Mouse (Mus musculus): ENCODE measurements around the gene Prss50. TPM values are rescaled to one million over a fixed set of nuclear protein-coding genes. Genes with fewer than 3 reads are reported as not detected.
A peak's percentile ranks its signal among the peaks of the same experiment; 100 is the strongest.
"Not testable (repeated sequence)": the region's sequence is repeated elsewhere in the genome, so short reads cannot be mapped to it uniquely, and the experiment has no call there.

Gene Prss50
- polyA plus RNA-seq (2015; fragmentation: Nextera tagmentation; extraction: Ambion mirVana): 16.6 and 21.0 TPM in 2 replicates

DNA sequence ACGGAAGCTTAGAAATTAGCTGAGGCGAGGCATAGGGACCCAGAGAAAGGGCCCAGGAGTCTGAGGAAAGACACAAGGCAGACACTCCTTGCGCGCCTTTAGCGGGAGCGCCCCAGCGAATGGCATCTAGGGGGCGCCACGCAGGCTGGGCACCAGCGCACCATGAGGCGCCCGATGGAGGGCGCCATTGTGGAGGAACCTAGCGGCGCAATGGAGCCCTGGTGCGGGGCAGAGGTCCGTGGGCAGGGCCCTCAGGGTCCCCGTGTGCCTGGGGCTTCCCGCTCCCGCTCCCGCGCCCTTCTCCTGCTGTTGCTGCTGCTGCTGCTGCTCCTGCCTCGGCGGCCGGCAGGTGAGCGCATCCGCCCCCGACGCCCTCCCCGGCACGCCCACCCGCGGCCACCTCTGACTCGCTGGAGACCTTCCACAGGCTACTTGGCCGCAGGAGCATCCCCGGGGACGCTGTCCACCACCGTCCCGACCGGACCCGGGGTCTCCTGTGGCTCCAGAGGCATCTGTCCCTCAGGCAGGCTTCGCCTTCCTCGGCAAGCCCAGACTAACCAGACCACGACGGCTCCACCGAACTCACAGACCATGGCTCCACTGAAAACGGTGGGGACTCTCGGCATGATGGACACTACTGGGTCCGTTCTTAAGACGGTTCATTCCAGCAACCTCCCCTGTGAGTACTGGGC, at the start of gene Prss50:
Gene Prss50 (plus strand): TSS at position 187 of the 692 bp plus-strand sequence.
- H3K36me3 ChIP-seq: no peaks in the 10 kb centered on the region
- peak within 1 kb of the TSS; percentile 86 for H3K4me2 ChIP-seq
- H3K9me3 ChIP-seq (replicated peaks): no peaks in the 10 kb centered on the region
- H3K27ac ChIP-seq: peak within 1 kb of the TSS; percentile 91
- H3K9ac ChIP-seq: peak within 1 kb of the TSS; percentile 69
- H3K27me3 ChIP-seq: peaks cover 5% of the 10 kb centered on the region; the same call in 1 of the 2 replicates
- H3K4me3 ChIP-seq (replicated peaks): peak within 1 kb of the TSS; percentile 67
- peaks cover 49% of the 10 kb centered on the region for H3K4me1 ChIP-seq (replicated peaks)
- ATAC-seq (ENCODE audit: low read depth) (peak; percentile 11; the same call in 1 of the 2 replicates), DNase-seq (peak; percentile 42)
- 9% methylated on average over 50 of the region's 50 CpGs for WGBS (ENCODE audit: insufficient replicate concordance)

DNA sequence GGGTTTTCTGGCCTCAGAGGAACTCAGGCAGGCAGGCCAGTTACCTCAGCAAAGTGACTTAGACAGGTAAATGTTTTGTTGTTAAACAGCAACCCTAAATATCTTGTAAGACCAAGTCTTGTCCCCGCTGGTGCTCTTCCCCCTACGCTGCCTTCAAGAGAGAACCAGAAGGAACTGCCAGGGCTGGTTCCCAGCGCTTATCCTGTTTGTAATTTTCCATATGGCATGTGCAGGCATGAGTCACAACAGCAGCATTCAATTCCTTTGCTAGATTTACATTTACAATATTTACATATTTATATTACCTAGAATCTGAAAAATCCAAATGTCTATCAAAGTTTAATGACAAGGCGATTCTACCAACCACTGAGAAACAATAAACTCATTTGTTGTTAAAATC, 47.7 kb upstream of the Prss50 start:
- Histone ChIP-seq H3K9me3 (replicated peaks) (no peaks in the 10 kb centered on the region), H3K4me3 (replicated peaks) (no peak overlapping the region), H3K27me3 (no peaks in the 10 kb centered on the region), H3K4me1 (replicated peaks) (no peaks in the 10 kb centered on the region), H3K4me2 (no peak overlapping the region), H3K9ac (no peak overlapping the region), H3K36me3 (no peaks in the 10 kb centered on the region), H3K27ac (no peak overlapping the region)
- ATAC-seq (ENCODE audit: low read depth): no peak
- DNase-seq: no peak
- WGBS (ENCODE audit: insufficient replicate concordance): 64% methylated on average over 4 of the region's 4 CpGs

GRCm38 (mm10) chr9:110813789-110814188, 44.0 kb upstream of the Prss50 start, which contains the start of gene Prss44:
TSS of gene Prss44 (plus strand) at chr9:110813994.
- Histone ChIP-seq H3K4me2 (no peak within 1 kb of the TSS), H3K9me3 (replicated peaks) (no peaks in the 10 kb centered on the region), H3K36me3 (no peaks in the 10 kb centered on the region), H3K4me3 (replicated peaks) (no peak within 1 kb of the TSS), H3K27ac (no peak within 1 kb of the TSS), H3K27me3 (peaks cover 5% of the 10 kb centered on the region; the same call in 1 of the 2 replicates), H3K4me1 (replicated peaks) (no peaks in the 10 kb centered on the region), H3K9ac (no peak within 1 kb of the TSS)
- DNase-seq: no peak
- ATAC-seq (ENCODE audit: low read depth): no peak
- 47% methylated on average over 18 of the region's 18 CpGs for WGBS (ENCODE audit: insufficient replicate concordance)

DNA sequence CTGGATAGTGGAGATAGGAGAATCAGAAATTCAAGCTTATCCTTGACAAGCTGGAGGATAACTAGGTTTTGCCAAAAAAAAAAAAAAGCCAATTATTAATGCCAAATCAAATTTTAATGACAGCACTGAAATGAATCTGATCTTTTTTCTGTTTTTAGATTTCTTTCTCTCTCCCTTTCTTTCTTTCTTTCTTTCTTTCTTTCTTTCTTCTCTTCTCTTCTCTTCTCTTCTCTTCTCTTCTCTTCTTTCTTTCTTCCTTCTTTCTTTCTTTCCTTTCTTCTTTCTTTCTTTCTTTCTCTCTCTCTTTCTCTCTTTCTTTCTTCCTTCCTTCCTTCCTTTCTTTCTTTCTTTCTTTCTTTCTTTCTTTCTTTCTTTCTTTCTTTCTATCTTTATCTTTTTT, 37.2 kb upstream of the Prss50 start:
- H3K4me1 ChIP-seq (replicated peaks); H3K27ac ChIP-seq; H3K9ac ChIP-seq; ATAC-seq (ENCODE audit: low read depth); H3K9me3 ChIP-seq (replicated peaks); H3K36me3 ChIP-seq; H3K4me2 ChIP-seq; DNase-seq; H3K4me3 ChIP-seq (replicated peaks): not testable (repeated sequence)
- H3K27me3 ChIP-seq: peaks cover 15% of the 10 kb centered on the region

DNA sequence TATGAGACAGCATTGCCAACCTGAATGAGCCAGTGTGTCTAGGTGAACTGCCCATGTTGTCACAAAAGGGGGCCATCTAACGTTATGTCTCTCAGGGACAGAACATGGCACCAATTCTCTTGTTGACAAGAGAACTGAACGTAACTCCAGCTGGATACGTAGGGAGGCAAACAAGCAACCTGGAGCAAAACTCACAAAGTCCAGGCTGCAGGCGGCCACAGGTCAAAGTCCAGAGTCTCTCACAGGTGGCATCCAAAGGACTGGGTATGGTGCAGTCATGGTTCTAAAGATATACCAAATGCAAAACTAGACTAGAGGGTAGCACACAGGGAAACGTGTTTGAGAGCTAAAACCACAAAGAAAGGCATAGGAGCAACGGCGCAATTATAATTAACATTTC, 36.3 kb upstream of the Prss50 start:
- Histone ChIP-seq H3K9me3 (replicated peaks) (no peaks in the 10 kb centered on the region), H3K27ac (no peak overlapping the region), H3K4me3 (replicated peaks) (no peak overlapping the region), H3K4me2 (no peak overlapping the region), H3K9ac (no peak overlapping the region), H3K4me1 (replicated peaks) (no peaks in the 10 kb centered on the region), H3K36me3 (no peaks in the 10 kb centered on the region), H3K27me3 (peaks cover 15% of the 10 kb centered on the region)
- WGBS (ENCODE audit: insufficient replicate concordance): 64% methylated on average over 7 of the region's 7 CpGs
- DNase-seq (no peak), ATAC-seq (ENCODE audit: low read depth) (no peak)

- no peak overlapping the region for H3K9ac ChIP-seq
- H3K4me3 ChIP-seq (replicated peaks): no peak overlapping the region
- ATAC-seq (ENCODE audit: low read depth) (no peak), DNase-seq (no peak)
- peaks cover 24% of the 10 kb centered on the region for H3K27me3 ChIP-seq
- WGBS (ENCODE audit: insufficient replicate concordance): 56% methylated on average over 4 of the region's 4 CpGs
- no peaks in the 10 kb centered on the region for H3K36me3 ChIP-seq
- H3K27ac ChIP-seq: no peak overlapping the region
- H3K4me2 ChIP-seq: no peak overlapping the region
- no peaks in the 10 kb centered on the region for H3K4me1 ChIP-seq (replicated peaks)
- H3K9me3 ChIP-seq (replicated peaks): no peaks in the 10 kb centered on the region
Observed at GRCm38 (mm10) chr9:110825426-110825825, 32.3 kb upstream of the Prss50 start.

GRCm38 (mm10) chr9:110825832-110826231, 31.9 kb upstream of the Prss50 start:
- H3K4me3 ChIP-seq (replicated peaks): no peak overlapping the region
- DNase-seq: no peak
- peaks cover 24% of the 10 kb centered on the region for H3K27me3 ChIP-seq
- WGBS (ENCODE audit: insufficient replicate concordance): 26% methylated on average over 7 of the region's 7 CpGs
- H3K4me1 ChIP-seq (replicated peaks): no peaks in the 10 kb centered on the region
- no peaks in the 10 kb centered on the region for H3K9me3 ChIP-seq (replicated peaks)
- H3K27ac ChIP-seq: no peak overlapping the region
- H3K9ac ChIP-seq: no peak overlapping the region
- ATAC-seq (ENCODE audit: low read depth): no peak
- H3K4me2 ChIP-seq: no peak overlapping the region
- H3K36me3 ChIP-seq: no peaks in the 10 kb centered on the region

GRCm38 (mm10) chr9:110826390-110826789, 31.4 kb upstream of the Prss50 start, which contains the start of gene Prss43:
TSS of gene Prss43 (plus strand) at chr9:110826690.
- no peaks in the 10 kb centered on the region for H3K4me1 ChIP-seq (replicated peaks)
- H3K9me3 ChIP-seq (replicated peaks): no peaks in the 10 kb centered on the region
- H3K4me2 ChIP-seq: no peak within 1 kb of the TSS
- H3K36me3 ChIP-seq: no peaks in the 10 kb centered on the region
- no peak within 1 kb of the TSS for H3K4me3 ChIP-seq (replicated peaks)
- no peak within 1 kb of the TSS for H3K9ac ChIP-seq
- 47% methylated on average over 3 of the region's 3 CpGs for WGBS (ENCODE audit: insufficient replicate concordance)
- no peak within 1 kb of the TSS for H3K27ac ChIP-seq
- peaks cover 24% of the 10 kb centered on the region for H3K27me3 ChIP-seq
- ATAC-seq (ENCODE audit: low read depth) (no peak), DNase-seq (no peak)

DNA sequence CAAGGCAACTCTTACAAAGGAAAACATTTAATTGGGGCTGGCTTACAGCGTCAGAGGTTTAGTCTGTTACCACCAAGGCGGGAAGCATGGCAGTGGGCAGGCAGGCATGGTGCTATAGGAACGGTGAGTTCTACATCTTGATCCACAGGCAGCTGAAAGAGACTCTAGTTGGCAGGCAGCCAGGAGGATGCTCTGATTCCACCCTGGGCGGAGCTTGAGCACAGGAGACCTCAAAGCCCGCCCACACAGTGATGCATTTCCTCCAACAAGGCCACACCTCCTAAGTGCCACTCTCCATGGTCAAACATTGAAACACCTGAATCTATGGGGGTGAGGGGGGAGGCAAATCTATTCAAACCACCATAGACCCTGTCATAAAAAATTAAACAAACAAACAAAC, 24.7 kb upstream of the Prss50 start:
- no peak for ATAC-seq (ENCODE audit: low read depth)

GRCm38 (mm10) chr9:110834411-110834810, 23.4 kb upstream of the Prss50 start, which contains the start of gene Prss45:
TSS of gene Prss45 (plus strand) at chr9:110834588.
- Histone ChIP-seq H3K27me3 (no peaks in the 10 kb centered on the region), H3K9me3 (replicated peaks) (no peaks in the 10 kb centered on the region), H3K4me2 (no peak within 1 kb of the TSS), H3K36me3 (no peaks in the 10 kb centered on the region), H3K9ac (no peak within 1 kb of the TSS), H3K27ac (no peak within 1 kb of the TSS), H3K4me3 (replicated peaks) (no peak within 1 kb of the TSS), H3K4me1 (replicated peaks) (no peaks in the 10 kb centered on the region)
- DNase-seq (no peak), ATAC-seq (ENCODE audit: low read depth) (no peak)
- 70% methylated on average over 19 of the region's 19 CpGs for WGBS (ENCODE audit: insufficient replicate concordance)

More for the DNA sequence above, 24.7 kb upstream of the Prss50 start:
- Histone ChIP-seq H3K4me1 (replicated peaks) (no peaks in the 10 kb centered on the region), H3K27me3 (peaks cover 10% of the 10 kb centered on the region; the same call in 1 of the 2 replicates), H3K27ac (no peak overlapping the region), H3K4me2 (no peak overlapping the region), H3K4me3 (replicated peaks) (no peak overlapping the region), H3K9me3 (replicated peaks) (no peaks in the 10 kb centered on the region), H3K9ac (no peak overlapping the region), H3K36me3 (no peaks in the 10 kb centered on the region)
- no peak for DNase-seq
- WGBS (ENCODE audit: insufficient replicate concordance): 53% methylated on average over 5 of the region's 5 CpGs

DNA sequence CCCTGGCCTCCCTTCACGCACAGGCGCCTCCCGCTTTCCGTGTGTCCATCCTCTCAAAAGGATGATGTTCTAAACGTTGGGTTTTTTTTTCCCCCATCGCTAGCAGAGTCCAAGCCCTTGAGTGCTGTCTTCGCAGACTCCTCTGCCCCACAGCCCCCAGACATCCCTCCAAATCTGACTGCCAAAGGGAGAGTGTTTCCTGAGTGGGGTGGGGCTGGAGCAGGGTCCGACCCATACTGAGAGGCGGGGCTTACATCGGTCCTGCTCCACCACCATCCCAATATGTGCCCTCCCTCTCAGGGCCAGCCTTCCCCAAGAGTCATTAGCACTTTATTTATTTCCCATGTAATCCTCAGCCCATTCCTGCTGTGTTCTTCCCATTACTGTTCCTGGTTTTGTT, 22.8 kb upstream of the Prss50 start:
- DNase-seq (no peak), ATAC-seq (ENCODE audit: low read depth) (no peak)
- Histone ChIP-seq H3K36me3 (no peaks in the 10 kb centered on the region), H3K4me2 (no peak overlapping the region), H3K27ac (no peak overlapping the region), H3K4me1 (replicated peaks) (no peaks in the 10 kb centered on the region), H3K9ac (no peak overlapping the region), H3K9me3 (replicated peaks) (no peaks in the 10 kb centered on the region), H3K4me3 (replicated peaks) (no peak overlapping the region), H3K27me3 (no peaks in the 10 kb centered on the region)
- 32% methylated on average over 10 of the region's 10 CpGs for WGBS (ENCODE audit: insufficient replicate concordance)

DNA sequence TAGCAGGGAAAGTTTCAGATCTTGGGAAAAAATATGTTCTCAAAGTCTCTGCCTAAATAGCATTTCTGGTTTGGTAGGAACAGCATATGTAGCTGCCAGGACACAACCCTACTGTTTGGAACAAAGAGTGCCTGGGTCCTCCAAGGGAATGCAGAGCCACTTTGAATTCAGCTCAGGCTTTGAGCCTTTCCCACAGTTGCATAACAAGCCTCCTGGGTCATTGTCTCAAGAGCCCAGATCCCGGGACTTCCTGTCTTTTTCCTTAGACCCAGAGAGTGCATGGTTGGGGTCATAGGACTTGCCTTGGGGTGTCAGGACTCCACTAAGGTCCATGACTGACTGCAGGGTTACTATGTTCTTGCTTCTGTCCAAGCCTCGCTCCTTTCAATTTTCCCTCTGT, 21.7 kb upstream of the Prss50 start:
- DNase-seq (no peak), ATAC-seq (ENCODE audit: low read depth) (no peak)
- H3K27ac ChIP-seq: no peak overlapping the region
- H3K4me3 ChIP-seq (replicated peaks): no peak overlapping the region
- H3K27me3 ChIP-seq: no peaks in the 10 kb centered on the region
- no peak overlapping the region for H3K9ac ChIP-seq
- H3K9me3 ChIP-seq (replicated peaks): no peaks in the 10 kb centered on the region
- WGBS (ENCODE audit: insufficient replicate concordance): 51% methylated on average over 2 of the region's 2 CpGs
- no peaks in the 10 kb centered on the region for H3K36me3 ChIP-seq
- peaks cover 7% of the 10 kb centered on the region for H3K4me1 ChIP-seq (replicated peaks)
- H3K4me2 ChIP-seq: no peak overlapping the region

All from liver, embryonic 13.5 days (tissue).